Mouse (Mus musculus) E14TG2a.4 (cell line): ENCODE measurements around the gene Myom3.

Experiments
- H3K27me3 ChIP-seq: 2 replicates; pipeline ENCODE4 v1.6.1; 2014; ENCODE audit warnings: low read length, control low read depth; ENCODE audit not compliant: insufficient read depth
- H3K36me3 ChIP-seq: 2 replicates; pipeline ENCODE4 v1.6.1; 2014; ENCODE audit warnings: low read length, control low read depth; ENCODE audit not compliant: insufficient read depth
- H3K4me1 ChIP-seq: replicated peaks from 2 replicates; pipeline ENCODE4 v1.6.1; 2014; ENCODE audit warnings: low read depth, low read length, control low read depth
- H3K4me3 ChIP-seq: replicated peaks from 2 replicates; pipeline ENCODE4 v1.5.1; 2014; ENCODE audit warnings: mild to moderate bottlenecking, low read length
- H3K9me3 ChIP-seq: 2 replicates; pipeline ENCODE4 v1.6.1; 2014; ENCODE audit warnings: low read length, control low read depth
- CTCF ChIP-seq: conservative IDR thresholded peaks from 2 replicates; pipeline ENCODE4 v1.5.1; 2014; ENCODE audit warnings: low read length
- NANOG ChIP-seq: IDR thresholded peaks from 2 replicates; pipeline ENCODE4 v1.6.1; 2014; ENCODE audit warnings: borderline replicate concordance, low read length, mixed read lengths
- POU5F1 ChIP-seq: IDR thresholded peaks from 2 replicates; pipeline ENCODE4 v1.6.1; 2014; ENCODE audit warnings: low read length, borderline replicate concordance

Gene Myom3

GRCm38 (mm10) chr4:135733901-135734300, 25.6 kb upstream of the Myom3 start:
- TF ChIP-seq CTCF, result no peak
- H3K4me3 ChIP-seq, result no peak overlapping the region

GRCm38 (mm10) chr4:135736903-135737302, 22.6 kb upstream of the Myom3 start:
- Histone ChIP-seq H3K27me3 (no peaks in the 10 kb centered on the region), H3K4me1 (0 out of 2 replicates have a peak, but pooled peaks cover 4% of the 10 kb centered on the region), H3K4me3 (no peak overlapping the region), H3K9me3 (peaks cover 11% of the 10 kb centered on the region), H3K36me3 (no peaks in the 10 kb centered on the region)
- TF ChIP-seq POU5F1 (no peak), CTCF (no peak), NANOG (no peak)

More at GRCm38 (mm10) chr4:135733901-135734300, 25.6 kb upstream of the Myom3 start:
- no peaks in the 10 kb centered on the region for H3K36me3 ChIP-seq
- H3K27me3 ChIP-seq, result peaks cover 15% of the 10 kb centered on the region
- H3K9me3 ChIP-seq, result peaks cover 11% of the 10 kb centered on the region
- H3K4me1 ChIP-seq, result 0 out of 2 replicates have a peak, but pooled peaks cover 1% of the 10 kb centered on the region

- TF ChIP-seq CTCF (no peak), POU5F1 (no peak), NANOG (no peak)
- Histone ChIP-seq H3K27me3 (0 out of 2 replicates have a peak, but pooled peaks cover 3% of the 10 kb centered on the region), H3K36me3 (no peaks in the 10 kb centered on the region), H3K9me3 (peaks cover 11% of the 10 kb centered on the region), H3K4me3 (no peak overlapping the region), H3K4me1 (0 out of 2 replicates have a peak, but pooled peaks cover 4% of the 10 kb centered on the region)
Measured at GRCm38 (mm10) chr4:135738237-135738636, 21.3 kb upstream of the Myom3 start.

GRCm38 (mm10) chr4:135739148-135739547, 20.4 kb upstream of the Myom3 start:
- Histone ChIP-seq H3K27me3 (0 out of 2 replicates have a peak, but pooled peaks cover 9% of the 10 kb centered on the region), H3K4me3 (no peak overlapping the region), H3K36me3 (no peaks in the 10 kb centered on the region), H3K4me1 (0 out of 2 replicates have a peak, but pooled peaks cover 4% of the 10 kb centered on the region), H3K9me3 (peaks cover 9% of the 10 kb centered on the region)
- TF ChIP-seq POU5F1 (no peak), NANOG (no peak), CTCF (no peak)

- H3K9me3 ChIP-seq, result peaks cover 4% of the 10 kb centered on the region
- no peak overlapping the region for H3K4me3 ChIP-seq
- TF ChIP-seq POU5F1 (no peak), NANOG (no peak), CTCF (no peak)
- H3K27me3 ChIP-seq, result 0 out of 2 replicates have a peak, but pooled peaks cover 9% of the 10 kb centered on the region
- 0 out of 2 replicates have a peak, but pooled peaks cover 4% of the 10 kb centered on the region for H3K4me1 ChIP-seq
- H3K36me3 ChIP-seq, result no peaks in the 10 kb centered on the region
Measured at GRCm38 (mm10) chr4:135739672-135740071, 19.8 kb upstream of the Myom3 start.

- H3K9me3 ChIP-seq, result no peaks in the 10 kb centered on the region
- peaks cover 25% of the 10 kb centered on the region for H3K4me1 ChIP-seq
- no peak overlapping the region for H3K4me3 ChIP-seq
- TF ChIP-seq POU5F1 (no peak), NANOG (no peak), CTCF (no peak)
- H3K27me3 ChIP-seq, result 0 out of 2 replicates have a peak, but pooled peaks cover 9% of the 10 kb centered on the region
- H3K36me3 ChIP-seq, result no peaks in the 10 kb centered on the region
Measured at GRCm38 (mm10) chr4:135743520-135743919, 16.0 kb upstream of the Myom3 start.

- peaks cover 21% of the 10 kb centered on the region for H3K4me1 ChIP-seq
- H3K27me3 ChIP-seq, result 0 out of 2 replicates have a peak, but pooled peaks cover 9% of the 10 kb centered on the region
- no peak for TF ChIP-seq CTCF
- no peak for TF ChIP-seq POU5F1
- no peak overlapping the region for H3K4me3 ChIP-seq
- H3K36me3 ChIP-seq, result no peaks in the 10 kb centered on the region
- no peaks in the 10 kb centered on the region for H3K9me3 ChIP-seq
Measured at GRCm38 (mm10) chr4:135744726-135745448, 14.6 kb upstream of the Myom3 start.

- Histone ChIP-seq H3K4me1 (peaks cover 21% of the 10 kb centered on the region), H3K9me3 (no peaks in the 10 kb centered on the region), H3K36me3 (no peaks in the 10 kb centered on the region), H3K27me3 (0 out of 2 replicates have a peak, but pooled peaks cover 13% of the 10 kb centered on the region), H3K4me3 (no peak overlapping the region)
- TF ChIP-seq CTCF (no peak), POU5F1 (no peak), NANOG (no peak)
Measured at GRCm38 (mm10) chr4:135745613-135746012, 13.9 kb upstream of the Myom3 start.

GRCm38 (mm10) chr4:135750896-135751295, 8.6 kb upstream of the Myom3 start:
- Histone ChIP-seq H3K9me3 (peaks cover 6% of the 10 kb centered on the region), H3K36me3 (no peaks in the 10 kb centered on the region), H3K4me1 (peaks cover 22% of the 10 kb centered on the region), H3K27me3 (peaks cover 19% of the 10 kb centered on the region), H3K4me3 (no peak overlapping the region)
- TF ChIP-seq POU5F1, result no peak
- TF ChIP-seq CTCF, result peak; percentile 64
